Mouse (Mus musculus) urinary bladder, postnatal 25 days (tissue): ENCODE results near the gene Kndc1.

ENCODE experiments used
- DNase-seq: peaks from one replicate; pipeline ENCODE4 v3.0.0; 2022; ENCODE audit warnings: low spot score

Gene Kndc1

DNA sequence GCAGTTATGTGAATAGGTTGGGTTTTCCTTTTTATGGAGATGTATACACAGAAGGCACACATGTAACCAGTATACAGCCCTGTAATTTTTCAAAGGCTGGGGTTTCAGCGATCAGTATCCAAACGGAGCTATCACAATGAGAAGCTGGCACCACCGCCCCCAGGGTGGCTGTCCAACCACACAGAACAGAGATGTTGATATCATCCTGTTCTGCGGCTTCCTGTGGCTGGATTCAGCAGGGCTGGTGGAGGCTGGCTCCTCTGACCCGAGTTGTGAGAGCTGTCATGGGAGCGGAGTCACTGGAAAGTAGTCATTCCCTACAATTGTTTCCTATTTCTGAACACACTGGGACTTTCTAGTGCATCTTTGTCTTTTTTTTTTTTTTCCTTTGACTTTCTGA lies 10.8 kb downstream of the Kndc1 start:
- no peak for DNase-seq

DNA sequence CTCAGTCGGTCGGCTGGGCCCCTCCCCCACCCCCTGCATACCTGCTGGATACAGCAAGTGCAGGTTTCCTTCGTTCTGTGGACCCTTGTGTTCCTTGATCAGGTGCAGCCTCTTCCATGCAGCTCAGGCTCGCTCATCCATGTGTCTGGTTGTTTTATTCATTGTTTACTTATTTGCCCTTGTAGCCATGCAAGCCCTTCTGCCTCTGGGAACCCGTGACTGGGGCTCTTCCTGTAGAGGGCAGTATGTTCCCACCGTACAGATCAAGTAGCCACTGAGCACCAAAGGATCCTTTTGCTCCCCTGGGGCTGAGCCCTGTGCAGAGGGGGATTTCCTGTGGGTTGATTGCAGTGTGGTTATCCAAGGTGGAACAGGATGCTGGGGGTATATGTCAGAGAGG lies 11.2 kb downstream of the Kndc1 start:
- DNase-seq = peak; percentile 19

DNA sequence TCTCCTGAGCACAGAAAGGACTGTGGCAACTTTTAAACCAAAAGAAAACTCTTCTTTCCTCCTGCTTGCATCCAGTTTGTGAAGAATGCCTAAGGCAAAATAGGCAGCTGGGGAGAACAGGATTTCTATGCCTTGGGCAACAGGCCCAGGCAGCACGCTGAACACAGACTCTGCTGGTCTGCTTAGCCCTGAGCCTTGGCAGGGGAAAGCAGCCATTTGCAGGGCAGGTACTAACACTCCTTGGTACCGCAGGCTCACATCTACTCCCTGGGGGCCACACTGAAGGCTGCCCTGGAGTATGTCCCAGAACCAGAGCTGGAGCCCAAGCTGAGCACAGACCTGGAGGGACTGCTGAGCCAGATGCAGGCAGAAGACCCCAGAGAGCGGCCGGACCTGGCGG lies 13.7 kb downstream of the Kndc1 start:
- no peak for DNase-seq

DNA sequence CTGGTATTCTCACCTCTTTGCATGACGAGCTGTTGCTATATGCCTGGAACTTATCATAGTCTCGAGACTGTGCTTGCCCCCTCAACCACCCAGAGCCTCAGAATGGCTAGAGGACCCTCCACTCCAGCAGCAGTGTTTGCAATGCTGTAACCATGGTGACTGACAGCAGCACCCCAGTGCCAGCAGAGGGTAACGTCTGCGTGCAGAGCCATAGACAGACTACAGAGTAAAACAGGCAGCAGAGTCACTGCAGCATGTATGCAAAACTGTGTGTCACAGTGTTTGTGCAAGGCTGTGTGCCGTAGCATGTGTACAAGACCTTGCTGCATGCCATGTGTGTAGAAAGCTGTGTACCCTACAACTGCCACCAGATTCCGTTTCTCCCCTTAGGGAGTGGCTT lies 15.0 kb downstream of the Kndc1 start:
- DNase-seq = no peak

DNA sequence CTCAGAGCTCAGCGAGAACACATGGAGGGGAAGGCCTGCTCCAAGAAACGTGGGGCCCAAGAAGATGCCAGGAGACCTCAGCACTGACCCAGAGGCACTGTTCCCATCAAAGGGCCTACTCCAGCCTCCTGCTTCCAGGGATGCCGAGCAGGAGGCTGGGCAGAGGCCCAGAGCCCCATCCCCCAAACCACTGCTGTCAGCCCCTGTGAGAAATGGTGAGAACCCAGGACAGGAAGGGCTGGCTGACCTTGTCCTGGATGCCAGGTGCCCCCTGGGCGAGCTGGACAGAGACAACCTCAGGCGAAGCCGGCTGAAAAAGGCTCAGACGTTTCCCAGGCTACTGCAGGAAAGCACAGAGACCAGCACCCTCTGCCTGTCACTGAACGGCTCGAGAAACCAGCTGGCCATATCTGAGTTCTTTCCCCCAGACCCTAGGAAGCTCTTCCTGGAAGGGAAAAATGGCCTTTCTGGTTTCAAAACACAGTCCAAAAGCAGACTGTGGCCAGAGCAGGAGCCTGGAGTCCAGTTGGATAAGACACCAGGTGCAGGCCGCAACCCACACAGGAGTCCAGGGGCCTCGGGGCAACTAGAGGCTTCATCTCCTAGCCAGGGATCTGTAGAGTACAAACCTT lies 15.8 kb downstream of the Kndc1 start:
- no peak for DNase-seq

DNA sequence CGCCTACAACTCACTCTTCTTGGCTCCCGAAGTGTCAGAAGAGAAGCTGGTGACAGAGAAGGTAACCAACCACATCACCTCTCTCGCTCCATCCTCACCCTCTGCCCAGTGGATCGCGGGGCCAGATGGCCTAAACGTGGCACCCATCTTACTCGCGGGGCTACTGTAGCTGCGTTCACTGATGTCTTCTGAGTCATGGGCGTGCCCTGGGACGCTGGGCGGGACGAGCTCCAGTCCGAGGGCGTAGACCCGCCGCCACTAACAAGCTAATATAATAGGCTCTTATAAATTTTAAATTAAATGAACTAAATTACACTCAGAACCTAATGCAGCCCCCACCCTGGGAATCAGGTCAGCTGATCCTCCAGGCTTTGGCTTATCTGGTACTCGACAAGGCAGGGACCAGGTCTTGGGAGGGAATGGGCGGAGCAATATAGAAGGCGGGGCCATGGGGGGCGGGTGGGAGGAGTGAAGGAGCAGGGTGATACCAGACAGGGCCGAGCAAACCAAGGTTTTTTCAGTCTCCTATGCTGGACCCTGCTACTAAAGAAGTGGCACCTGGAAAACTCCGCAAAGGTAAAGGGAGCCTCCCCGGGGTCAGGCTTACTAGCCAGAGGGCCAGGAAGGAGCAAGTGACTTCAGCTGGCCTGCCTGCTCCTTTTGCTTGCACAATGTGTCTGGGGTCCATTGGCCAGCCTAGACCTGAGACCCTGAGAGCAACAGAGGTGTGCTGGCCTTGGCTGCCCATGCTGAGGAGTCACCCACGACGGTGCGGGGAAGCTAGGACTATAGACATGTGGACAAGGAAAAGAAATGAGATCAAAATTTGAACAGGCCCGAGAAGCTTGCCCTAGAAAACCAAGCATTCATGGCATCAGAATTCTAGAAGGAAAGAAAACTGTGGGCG lies 19.9 kb downstream of the Kndc1 start:
- DNase-seq = no peak

DNA sequence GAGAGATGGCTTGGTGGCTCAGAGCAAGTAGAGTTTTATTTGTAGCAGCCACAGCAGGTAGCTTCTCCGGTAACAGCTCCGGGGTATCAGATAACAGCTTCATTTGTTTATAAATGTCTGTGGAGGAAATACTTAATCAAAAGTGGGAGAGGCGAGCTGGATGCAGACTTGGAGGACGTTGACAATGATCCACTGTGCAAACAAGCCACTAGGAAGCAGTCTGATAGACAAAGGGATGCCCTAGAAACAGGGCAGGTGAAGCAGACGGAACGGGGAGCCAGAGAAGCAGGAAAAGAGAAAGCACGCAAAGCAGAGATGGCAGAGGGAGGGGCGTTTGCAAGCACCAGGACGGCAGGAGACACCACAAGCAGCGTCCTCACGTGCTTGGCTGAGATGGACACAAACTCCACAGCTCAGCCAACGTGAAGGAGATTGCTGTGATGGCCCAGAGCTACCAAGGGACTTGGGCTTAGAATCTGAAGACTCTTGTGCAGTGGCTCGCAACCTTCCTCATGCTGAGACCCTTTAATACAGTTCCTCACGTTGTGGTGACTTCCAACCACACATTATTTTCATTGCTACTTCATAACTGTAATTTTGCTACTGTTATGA lies 21.3 kb downstream of the Kndc1 start:
- DNase-seq = no peak

DNA sequence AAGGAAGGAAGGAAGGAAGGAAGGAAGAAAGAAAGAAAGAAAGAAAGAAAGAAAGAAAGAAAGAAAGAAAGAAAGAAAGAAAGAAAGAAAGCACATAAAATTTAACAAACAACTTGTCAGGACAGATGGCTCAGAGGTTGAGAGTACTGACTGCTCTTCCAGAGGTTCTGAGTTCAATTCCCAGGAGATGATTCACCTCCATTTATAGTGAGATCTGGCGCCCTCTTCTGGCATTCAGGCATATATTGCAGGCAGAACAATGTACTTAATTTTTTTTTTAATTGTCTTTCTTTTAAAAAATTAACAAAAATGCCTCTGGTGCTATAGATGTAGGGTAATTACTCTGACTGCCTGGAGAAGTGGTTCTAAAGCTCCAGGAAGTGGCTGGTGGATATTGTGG lies 21.8 kb downstream of the Kndc1 start:
- no peak for DNase-seq

DNA sequence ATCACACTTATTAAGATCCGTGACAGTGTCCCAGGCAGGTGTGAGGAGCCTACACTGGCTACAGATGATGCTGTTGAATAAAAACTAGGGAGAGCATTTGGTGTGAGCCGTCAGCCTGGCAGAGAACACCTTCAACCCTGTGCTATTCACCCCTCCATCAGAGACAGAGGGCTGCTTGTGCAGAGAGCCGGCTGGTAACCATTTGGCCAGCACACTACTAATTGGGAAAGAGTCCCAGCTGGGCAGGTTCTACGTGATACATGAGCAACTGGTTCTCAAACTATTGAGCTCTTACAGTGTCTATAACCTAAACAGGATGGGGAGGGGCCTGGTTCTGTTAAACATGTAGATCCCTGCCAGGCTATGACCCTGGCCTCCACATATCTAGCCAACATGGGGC lies 23.8 kb downstream of the Kndc1 start:
- no peak for DNase-seq

DNA sequence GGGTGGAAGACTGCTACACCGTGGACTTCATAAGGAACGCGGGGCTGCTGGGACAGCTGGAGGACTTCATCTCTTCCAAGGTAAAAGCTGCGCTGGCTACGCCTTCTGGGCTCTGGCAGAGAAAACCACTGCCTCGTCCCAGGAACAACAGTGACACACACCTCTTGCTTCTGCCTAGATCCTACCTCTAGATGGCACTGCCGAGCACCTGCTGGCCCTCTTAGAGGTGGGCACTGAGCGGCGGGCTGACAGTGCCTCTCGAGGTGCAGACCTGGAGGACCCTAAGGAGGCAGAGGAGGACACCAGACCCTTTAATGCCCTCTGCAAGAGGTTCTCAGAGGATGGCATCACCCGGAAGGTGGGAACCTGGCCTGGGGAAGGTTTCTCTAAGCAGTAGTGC lies 36.2 kb downstream of the Kndc1 start:
- peak; percentile 15 for DNase-seq

DNA sequence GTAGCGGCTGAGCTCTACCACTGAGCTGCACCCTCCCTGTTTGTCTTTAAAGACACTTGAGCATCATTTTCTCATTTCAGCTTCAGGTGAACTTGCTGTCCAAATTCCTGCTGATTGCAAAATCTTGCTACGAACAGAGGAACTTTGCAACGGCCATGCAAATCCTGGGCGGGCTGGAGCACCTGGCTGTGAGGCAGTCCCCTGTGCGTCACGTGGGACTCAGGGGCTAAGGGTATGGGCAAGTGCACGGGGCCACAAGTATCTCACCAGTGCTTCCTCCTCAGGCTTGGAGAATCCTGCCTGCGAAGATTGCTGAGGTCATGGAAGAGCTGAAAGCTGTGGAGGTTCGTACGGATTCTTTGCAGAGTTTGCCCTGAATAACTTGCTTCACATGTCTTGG lies 42.2 kb downstream of the Kndc1 start:
- no peak for DNase-seq

DNA sequence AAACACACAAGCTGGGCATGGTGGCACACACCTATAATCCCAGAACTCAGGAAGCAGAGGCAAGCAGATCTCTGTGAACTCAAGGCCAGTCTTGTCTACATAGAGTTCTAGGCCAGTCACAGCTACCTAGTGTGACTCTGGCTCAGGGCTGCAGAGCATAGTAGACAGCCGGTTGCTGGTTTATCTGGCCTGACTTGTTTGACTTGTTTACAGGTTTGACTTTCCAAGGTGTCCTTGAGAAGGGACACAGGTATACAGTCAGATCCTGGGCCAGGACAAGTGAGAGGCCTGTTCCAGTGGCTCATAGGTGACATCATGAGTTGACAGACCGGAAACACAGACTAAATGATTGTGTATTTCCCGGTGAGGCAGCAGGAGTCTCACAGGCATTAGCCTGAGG lies 42.6 kb downstream of the Kndc1 start:
- no peak for DNase-seq

DNA sequence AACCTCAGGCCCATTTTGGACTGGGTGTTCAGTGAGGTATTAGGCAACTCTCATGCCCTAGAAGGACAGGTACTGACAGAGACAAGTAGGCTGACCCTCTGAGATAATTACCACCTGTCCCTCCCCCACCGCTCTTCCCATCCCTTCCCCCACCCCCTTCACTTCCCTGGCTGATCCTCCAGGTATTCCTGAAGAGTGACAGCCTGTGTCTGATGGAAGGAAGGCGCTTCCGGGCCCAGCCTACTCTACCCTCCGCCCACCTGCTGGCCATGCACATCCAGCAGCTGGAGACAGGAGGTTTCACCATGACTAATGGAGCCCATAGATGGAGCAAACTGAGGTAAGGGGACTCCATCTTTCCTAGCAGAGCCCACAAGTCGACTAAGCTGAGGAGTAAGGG lies 43.3 kb downstream of the Kndc1 start:
- no peak for DNase-seq

DNA sequence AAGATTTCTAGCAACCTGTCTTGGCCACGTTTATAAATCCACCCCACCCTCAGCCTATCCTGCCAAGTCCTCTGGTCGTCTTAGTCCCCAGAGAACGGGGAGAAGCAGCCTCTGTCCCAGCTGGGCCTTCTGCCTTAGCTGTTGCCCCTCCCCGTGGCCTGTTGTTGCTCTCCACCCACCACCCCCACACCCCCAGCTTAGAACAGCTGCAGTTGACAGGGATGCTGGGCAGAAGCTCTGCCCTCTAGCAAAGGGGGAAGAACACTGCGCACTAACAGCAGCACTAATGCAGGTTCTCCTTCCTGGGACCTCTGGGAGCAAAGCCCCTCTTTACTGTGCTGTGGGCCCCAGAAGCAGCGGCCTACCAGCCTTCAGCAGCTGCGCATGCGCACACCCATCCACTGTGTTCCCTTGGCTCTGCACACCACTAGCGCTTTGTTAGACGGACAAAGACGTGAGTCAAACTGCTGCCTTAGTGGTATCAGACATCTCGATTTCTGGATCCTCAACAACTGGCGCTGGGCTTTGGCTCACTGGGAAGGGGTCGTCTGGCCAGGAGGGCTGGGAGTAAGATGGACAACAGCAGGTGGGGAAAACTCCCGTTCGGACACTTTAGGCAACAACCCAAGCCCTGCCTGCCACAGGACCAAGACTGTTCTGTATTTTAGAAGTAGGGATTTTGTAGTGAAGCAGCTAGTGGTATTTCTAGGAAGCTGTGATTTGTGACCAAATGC lies 46.1 kb downstream of the Kndc1 start:
- DNase-seq = no peak

DNA sequence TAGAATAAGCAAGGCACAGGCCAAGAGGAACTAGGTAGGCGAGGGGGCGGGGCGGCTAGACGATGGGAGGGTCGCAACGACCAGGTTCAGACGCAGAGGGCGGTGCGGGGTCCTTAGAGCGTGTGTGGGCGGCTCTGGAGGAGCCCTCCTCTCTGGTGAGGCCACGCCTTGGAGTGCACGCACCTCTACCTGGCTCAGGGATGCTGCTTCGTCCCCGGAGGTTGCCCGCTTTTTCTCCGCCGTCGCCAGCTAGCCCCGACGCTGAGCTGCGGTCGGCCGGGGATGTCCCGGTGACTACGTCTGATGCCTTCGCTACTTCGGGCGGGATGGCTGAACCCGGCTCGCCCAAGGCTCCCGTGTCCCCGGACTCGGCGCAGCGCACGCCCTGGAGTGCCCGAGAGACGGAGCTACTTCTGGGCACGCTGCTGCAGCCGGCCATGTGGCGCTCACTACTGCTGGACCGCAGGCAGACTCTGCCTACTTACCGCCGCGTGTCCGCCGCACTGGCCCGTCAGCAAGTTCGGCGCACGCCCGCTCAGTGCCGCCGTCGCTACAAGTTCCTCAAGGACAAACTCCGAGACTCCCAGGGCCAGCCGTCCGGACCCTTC lies 49.3 kb downstream of the Kndc1 start, which contains the start of gene Utf1:
Gene Utf1 (plus strand): TSS at position 116 of the 608 bp plus-strand sequence.
- peak; percentile 21 for DNase-seq

DNA sequence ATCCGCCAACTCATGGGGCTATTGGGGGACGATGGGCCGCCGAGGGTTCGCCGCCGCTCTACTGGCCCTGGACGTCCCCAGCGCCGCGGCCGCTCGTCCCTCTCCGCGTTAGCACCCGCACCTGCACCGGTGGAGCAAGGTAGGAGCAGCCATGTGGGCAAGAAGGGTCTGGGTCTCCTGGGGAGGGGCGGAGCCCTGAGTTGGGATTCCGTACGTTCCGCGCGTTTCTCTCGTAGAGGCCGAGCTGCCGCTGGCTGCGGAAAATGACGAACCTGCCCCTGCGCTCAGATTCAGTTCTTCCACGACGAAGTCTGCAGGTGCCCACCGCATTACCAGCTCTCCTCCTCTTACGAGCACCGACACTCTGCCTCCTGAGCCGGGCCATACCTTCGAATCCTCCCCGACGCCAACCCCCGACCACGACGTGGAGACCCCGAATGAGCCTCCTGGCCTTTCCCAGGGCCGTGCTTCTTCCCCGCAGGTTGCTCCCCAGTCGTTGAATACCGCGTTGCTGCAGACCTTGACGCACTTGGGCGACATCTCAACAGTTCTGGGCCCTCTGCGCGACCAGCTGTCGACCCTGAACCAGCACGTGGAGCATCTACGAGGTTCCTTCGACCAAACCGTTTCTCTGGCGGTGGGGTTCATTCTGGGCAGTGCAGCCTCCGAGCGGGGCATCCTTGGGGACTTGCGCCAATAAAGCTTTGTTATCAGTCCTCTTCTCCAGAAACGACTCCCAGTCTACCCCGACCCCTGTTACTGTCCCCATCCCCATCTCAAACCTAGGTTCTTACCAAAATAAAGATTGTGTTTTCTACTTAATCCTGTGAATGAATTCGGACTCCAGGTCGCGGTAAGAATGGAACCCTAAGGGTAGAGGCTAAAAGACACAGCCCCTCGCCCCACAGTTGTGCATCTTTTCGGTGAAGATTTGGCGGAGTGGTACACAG lies 50.1 kb downstream of the Kndc1 start:
- no peak for DNase-seq

DNA sequence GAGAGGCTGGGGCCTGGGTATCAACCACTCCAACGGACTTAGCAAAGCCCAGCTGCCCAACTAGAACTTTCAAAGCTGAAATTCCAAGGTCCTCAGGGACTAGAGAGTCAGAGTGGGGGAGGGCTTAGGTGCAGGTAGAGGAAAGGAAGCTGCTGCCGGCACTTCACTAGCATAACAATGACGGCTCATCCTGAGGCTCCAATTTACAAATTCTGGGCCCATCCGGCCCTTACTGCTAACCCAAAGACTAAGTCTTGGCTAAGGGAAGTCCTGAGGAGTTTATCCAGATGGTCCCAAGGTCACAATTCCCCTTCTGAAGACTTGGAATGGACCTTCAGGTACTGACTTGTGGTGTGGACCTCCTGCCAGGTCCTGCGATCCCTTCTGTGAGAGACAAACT lies 51.0 kb downstream of the Kndc1 start:
- DNase-seq = no peak

DNA sequence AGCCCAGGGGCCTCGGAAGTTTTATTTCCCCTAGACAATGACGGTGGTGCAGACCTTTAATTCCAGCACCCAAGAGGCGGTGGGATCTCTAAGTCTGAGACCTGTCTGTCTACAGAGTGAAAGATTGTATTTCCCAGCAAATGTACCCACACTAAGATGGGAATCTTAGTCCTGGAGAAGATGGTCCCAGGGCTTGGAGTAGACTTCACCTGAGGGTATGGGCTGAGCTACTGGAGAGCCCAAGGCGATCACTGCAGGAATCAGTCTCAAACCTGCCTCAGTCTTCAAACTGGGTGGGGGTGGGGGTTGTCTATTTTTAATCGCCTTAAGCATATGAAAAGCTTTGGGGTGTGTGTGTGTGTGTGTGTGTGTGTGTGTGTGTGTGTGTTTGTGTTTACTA lies 51.5 kb downstream of the Kndc1 start:
- DNase-seq = no peak

DNA sequence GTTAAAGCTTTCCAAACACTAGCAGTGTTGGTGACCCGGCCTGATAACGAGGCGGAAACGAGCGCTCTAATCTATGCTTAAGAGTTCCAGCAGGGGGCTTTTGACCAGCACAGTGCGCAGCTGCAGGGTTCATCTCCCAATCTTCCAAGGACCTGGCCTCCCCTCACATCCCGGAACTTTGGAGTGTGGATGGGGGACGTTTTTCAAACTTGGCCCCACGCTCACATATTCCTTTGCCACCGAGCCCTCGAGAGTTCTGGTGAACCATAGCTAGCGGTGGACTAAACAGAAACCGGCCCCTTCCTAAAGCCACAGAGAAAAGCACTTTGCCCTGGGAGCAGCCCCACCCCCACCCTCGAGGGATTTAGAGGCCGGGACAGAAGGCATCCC lies 55.4 kb downstream of the Kndc1 start:
- peak; percentile 37 for DNase-seq

DNA sequence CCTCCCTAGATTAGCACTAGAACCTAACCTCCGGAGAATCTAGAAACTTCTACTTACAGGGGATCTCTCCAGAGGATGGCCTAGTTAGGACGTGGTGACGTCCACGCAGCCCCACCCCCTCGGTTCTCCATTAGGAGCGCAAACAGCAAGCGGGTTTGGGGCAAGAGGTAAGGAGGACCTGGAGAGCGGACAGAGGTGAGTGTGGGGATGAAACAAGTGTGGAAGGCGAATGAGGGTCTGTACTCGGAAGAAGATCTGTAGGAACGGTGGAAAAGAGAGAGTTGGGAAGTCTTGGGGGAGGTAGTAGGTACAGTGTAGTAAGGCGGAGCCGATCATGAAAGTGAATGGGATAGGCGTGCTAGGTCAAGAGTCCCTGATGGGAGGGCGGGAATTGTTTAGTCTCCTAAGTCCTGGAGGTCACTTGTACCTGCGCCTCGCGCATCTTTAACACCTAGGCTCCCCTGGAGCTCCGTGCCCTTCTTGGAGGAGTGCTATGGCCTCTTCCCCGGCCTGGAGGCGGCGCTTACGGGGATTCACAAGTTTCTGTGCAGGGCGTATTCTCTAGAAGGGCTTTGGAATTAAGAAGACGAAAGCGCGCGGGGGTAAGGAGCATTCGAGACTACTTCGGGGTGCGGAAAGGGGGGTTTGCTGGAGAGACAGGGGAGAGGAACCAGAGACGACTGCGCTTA lies 55.9 kb downstream of the Kndc1 start:
- peak; percentile 32 for DNase-seq
